Mouse (Mus musculus) heart, adult 2 months (tissue): ENCODE results near the gene Gm17606. TPM values are rescaled to one million over a fixed set of nuclear protein-coding genes. Genes with fewer than 3 reads are reported as not detected.
A peak's percentile ranks its signal among the peaks of the same experiment; 100 is the strongest.

Experiments
- DNase-seq, 2 experiments: peaks; one replicate each; pipeline ENCODE4 v3.0.0; 2021
- H3K27ac ChIP-seq: fragments of 200-600 bp; 2 replicates; pipeline ENCODE4 v1.8.1; 2022
- H3K27me3 ChIP-seq: fragments of 200-500 bp; 2 replicates; pipeline ENCODE4 v1.6.1; 2012; ENCODE audit warnings: mild to moderate bottlenecking, low read length, inconsistent platforms, mixed read lengths; ENCODE audit not compliant: control insufficient read depth, insufficient read depth
- H3K36me3 ChIP-seq: fragments of 200-500 bp; 2 replicates; pipeline ENCODE4 v1.6.1; 2012; ENCODE audit warnings: low read length, inconsistent platforms; ENCODE audit not compliant: control insufficient read depth, insufficient read depth
- H3K4me1 ChIP-seq: fragments of 200-500 bp; 2 replicates; pipeline ENCODE4 v1.6.1; 2011; ENCODE audit warnings: low read length; ENCODE audit not compliant: control insufficient read depth, insufficient read depth
- H3K4me3 ChIP-seq: fragments of 200-600 bp; 2 replicates; pipeline ENCODE4 v1.8.1; 2022
- H3K79me2 ChIP-seq: fragments of 200-500 bp; replicated peaks from 2 replicates; pipeline ENCODE4 v1.6.1; 2012; ENCODE audit warnings: mild to moderate bottlenecking, inconsistent platforms, low read length, moderate library complexity, mixed read lengths; ENCODE audit not compliant: control insufficient read depth, insufficient read depth
- H3K9ac ChIP-seq: fragments of 200-500 bp; 2 replicates; pipeline ENCODE4 v1.6.1; 2012; ENCODE audit warnings: low read depth, mild to moderate bottlenecking, control low read depth, inconsistent platforms, low read length, mixed read lengths
- CTCF ChIP-seq: fragments of 200-600 bp; IDR thresholded peaks from 2 replicates; pipeline ENCODE4 v1.8.1; 2022; ENCODE audit warnings: antibody characterized with exemption, mild to moderate bottlenecking, moderate library complexity
- EP300 ChIP-seq: fragments of 200-500 bp; IDR thresholded peaks from 2 replicates; pipeline ENCODE4 v1.6.1; 2011; ENCODE audit warnings: low read depth, low read length, control low read depth; ENCODE audit not compliant: insufficient read depth
- POLR2A ChIP-seq: fragments of 200-500 bp; IDR thresholded peaks from 2 replicates; pipeline ENCODE4 v1.6.1; 2011; ENCODE audit warnings: mild to moderate bottlenecking, low read depth, low read length, control low read depth; ENCODE audit not compliant: insufficient read depth
- WGBS: fragments of 180-500 bp; shearing (Covaris S2); methylation state at CpG from one replicate; pipeline ENCODE4 v1.1.7; 2018; 5-methylcytosine and 5-hydroxymethylcytosine counted together
- intact Hi-C: fragments of 180-260 bp; cut with DNase I; formaldehyde crosslinking; loops from one replicate; pipeline ENCODE4 v1.15.1; 2025
- long read RNA-seq: library from polyadenylated mRNA; stranded (forward); transcript quantifications from one replicate; pipeline ENCODE4 v2.0.0, GENCODE M21; 2021
- polyA plus RNA-seq: library from polyadenylated mRNA; depleted of rRNA; stranded (reverse); fragments of >200 nt; gene quantifications from 2 replicates; pipeline ENCODE4 v1.2.3, GENCODE M21; 2012; rRNA removed
- total RNA-seq, 2 experiments: library from RNA; stranded (reverse); gene quantifications; 2 replicates each; pipeline ENCODE4 v1.2.3; 2021

The Gm17606 gene
- not detected for total RNA-seq
- not detected in 2 replicates for polyA plus RNA-seq
- long read RNA-seq, partial matches to known transcripts, result 0 of 1 reads
- long read RNA-seq, other reads (novel, unspliced or antisense), result 1 of 1 reads

DNA sequence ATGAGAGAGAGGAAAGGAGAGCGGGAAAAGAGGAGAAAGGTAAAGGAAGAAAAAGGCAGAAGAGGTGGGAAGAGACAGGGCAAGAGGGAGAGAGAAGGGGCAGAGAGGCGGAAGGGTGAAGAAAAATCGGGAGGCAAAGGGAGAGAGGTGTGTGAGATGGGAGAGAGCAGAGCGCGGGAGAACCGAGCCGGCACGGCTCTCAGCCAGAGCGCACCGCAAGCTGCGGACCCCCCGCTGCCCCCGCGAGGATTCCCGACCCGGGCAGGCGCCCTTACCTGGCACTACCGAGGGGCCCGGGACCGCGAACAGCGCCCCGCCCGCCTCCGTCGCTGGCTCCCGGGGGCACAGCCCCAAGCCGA lies at the start of gene Gm17606:
Gene Gm17606, plus strand, starts transcription at position 7 of the 359 bp plus-strand sequence.
- DNase-seq, result no peak
- no peaks in the 10 kb centered on the region for H3K36me3 ChIP-seq
- WGBS, result 2% methylated on average over 28 of the region's 28 CpGs

DNA sequence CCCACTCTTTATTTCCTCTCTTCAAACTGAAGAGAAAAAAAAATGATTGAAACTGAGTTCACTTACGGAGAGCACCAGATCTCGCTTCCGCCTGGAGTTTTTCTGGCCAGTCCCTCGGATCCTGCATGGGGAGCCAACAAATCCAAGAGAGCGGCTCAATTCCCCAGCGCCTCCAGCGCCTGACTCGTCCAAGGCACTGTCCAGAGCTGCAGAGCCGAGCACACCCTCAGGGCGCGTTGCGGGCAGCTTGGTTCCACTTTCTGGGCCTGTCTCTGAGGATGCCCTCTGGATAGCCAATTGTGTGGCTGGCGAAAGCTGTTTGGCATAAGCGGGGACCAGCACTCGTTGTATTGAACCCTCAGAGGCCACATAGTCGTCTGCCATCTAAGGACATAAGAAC lies 49.7 kb upstream of the Gm17606 start:
- H3K4me3 ChIP-seq, result no peak overlapping the region
- no peak overlapping the region for H3K9ac ChIP-seq
- no peaks in the 10 kb centered on the region for H3K27me3 ChIP-seq
- TF ChIP-seq EP300 (no peak), CTCF (no peak), POLR2A (no peak)
- no peaks in the 10 kb centered on the region for H3K79me2 ChIP-seq
- intact Hi-C loops, result no loop called here
- H3K27ac ChIP-seq, result no peak overlapping the region
- DNase-seq, result no peak
- H3K36me3 ChIP-seq, result no peaks in the 10 kb centered on the region
- H3K4me1 ChIP-seq, result peaks cover 3% of the 10 kb centered on the region
- WGBS, result 87% methylated on average over 16 of the region's 16 CpGs

More for the DNA sequence above, at the start of gene Gm17606:
- peak within 1 kb of the TSS; percentile 74 for H3K4me3 ChIP-seq
- peak within 1 kb of the TSS; percentile 79 for H3K9ac ChIP-seq
- H3K27me3 ChIP-seq, result no peaks in the 10 kb centered on the region
- TF ChIP-seq CTCF (no peak), EP300 (no peak), POLR2A (no peak)
- H3K4me1 ChIP-seq, result no peaks in the 10 kb centered on the region
- H3K27ac ChIP-seq, result peak within 1 kb of the TSS; percentile 40; the same call in 1 of the 2 replicates
- no peaks in the 10 kb centered on the region for H3K79me2 ChIP-seq
- intact Hi-C loops, result loop anchor here (5.0 kb wide), 1 partner anchor 114 kb away; no protein-coding TSS in a partner anchor

DNA sequence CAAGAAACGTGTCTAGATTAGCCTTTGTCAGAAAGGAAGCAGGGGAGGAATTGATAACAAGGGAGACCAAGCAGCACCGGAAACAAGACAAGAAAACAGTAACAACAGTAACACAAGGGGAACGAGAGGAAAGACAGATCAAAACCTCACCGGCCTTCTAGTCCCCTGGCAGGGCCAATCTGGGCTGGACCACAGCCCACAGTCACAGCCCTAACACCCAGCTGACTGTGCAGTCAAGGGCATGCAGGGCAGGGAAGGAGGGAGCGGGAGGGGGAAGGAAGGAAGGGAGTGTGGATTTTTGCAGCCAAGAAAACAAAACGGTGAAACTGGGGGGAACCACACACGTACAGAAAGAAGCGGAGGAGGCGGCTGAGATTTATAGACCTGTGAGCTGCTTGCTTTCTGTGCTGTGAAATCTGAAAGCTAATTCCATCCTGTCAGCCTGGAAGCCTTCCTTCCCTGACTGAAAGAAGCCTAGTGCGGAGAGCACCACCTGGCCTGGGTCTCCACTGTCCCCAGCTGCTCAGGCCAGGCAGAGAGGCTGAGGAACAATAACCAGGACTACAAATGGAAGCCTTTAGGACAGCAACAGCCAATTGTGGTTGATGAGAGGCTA lies 48.3 kb upstream of the Gm17606 start:
- Histone ChIP-seq H3K36me3 (no peaks in the 10 kb centered on the region), H3K27ac (peak overlapping the region; percentile 50), H3K4me1 (peaks cover 3% of the 10 kb centered on the region), H3K9ac (peak overlapping the region; percentile 21; the same call in 1 of the 2 replicates), H3K27me3 (no peaks in the 10 kb centered on the region), H3K4me3 (no peak overlapping the region; the same call in 1 of the 2 replicates), H3K79me2 (no peaks in the 10 kb centered on the region)
- WGBS, result 11% methylated on average over 10 of the region's 10 CpGs
- DNase-seq, result peak; percentile 59 to 72
- intact Hi-C loops, result no loop called here
- TF ChIP-seq POLR2A, result 0 out of 2 replicates have a peak, but pooled peaks have one; percentile 29
- 0 out of 2 replicates have a peak, but pooled peaks have one; percentile 8 for TF ChIP-seq EP300
- TF ChIP-seq CTCF, result no peak

DNA sequence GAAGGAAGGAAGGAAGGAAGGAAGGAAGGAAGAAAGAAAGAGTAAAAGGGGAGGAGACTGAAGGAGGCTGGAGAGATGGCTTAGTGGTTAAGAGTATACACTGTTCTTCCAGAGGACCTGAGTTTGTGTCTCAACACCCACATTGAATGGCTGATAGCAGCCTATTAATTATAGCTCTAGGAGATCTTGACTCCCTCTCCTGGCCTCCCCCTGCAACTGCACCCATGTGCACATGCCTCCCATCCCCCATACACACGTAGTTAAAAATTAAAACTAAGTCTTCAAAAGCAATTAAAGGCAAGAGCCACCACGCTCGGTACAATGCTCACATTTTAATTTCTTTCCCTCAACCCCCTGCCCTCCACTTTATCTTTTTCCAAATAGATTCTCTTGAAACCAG lies 46.7 kb upstream of the Gm17606 start:
- H3K79me2 ChIP-seq, result no peaks in the 10 kb centered on the region
- H3K9ac ChIP-seq, result no peak overlapping the region
- no peak for DNase-seq
- intact Hi-C loops, result no loop called here
- 95% methylated on average over 3 of the region's 3 CpGs for WGBS
- peaks cover 3% of the 10 kb centered on the region for H3K4me1 ChIP-seq
- TF ChIP-seq CTCF (peak; percentile 41), POLR2A (no peak), EP300 (no peak)
- H3K27ac ChIP-seq, result no peak overlapping the region
- H3K27me3 ChIP-seq, result no peaks in the 10 kb centered on the region
- H3K4me3 ChIP-seq, result no peak overlapping the region
- no peaks in the 10 kb centered on the region for H3K36me3 ChIP-seq

DNA sequence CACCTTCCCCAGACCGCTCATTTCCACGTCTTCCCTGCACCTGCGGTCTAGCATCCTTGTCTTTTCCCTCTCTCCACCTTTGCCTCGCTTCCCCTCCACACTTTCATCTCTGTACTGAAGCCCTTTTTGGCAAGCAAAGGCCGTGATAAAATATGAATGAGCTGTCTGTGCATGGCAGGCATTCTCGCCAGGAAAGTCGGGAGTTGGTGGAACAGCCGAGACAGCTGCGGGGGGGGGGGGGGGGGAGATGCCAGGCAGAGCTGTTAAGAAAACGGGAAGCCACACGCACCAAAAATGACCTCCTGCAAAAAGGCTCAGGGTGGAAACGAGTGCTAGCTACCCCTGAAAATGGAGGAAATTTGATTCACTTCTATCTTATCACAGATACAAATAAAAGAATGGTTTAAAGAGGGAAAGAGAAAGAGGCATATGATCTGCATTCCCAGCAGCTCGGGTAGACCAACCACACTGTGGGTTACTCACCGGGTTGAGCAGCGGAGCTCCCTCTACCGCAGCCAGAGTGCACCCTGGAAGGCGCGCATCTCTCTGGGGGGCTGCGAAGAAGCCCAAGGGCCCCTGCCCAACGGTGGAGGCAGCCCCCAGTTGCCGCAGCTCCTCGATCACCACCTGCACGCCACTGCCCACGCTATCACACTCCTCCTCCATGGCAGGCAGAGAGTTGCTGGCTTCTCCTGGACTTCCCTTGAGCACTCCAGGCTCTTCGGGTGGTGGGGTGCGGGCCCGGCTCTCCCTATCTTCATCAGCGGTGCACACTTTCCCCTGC lies 45.9 kb upstream of the Gm17606 start:
- DNase-seq, result no peak
- Histone ChIP-seq H3K27me3 (no peaks in the 10 kb centered on the region), H3K4me3 (no peak overlapping the region), H3K79me2 (no peaks in the 10 kb centered on the region), H3K36me3 (no peaks in the 10 kb centered on the region), H3K9ac (no peak overlapping the region; the same call in 1 of the 2 replicates), H3K4me1 (peaks cover 3% of the 10 kb centered on the region), H3K27ac (no peak overlapping the region)
- TF ChIP-seq CTCF, result no peak
- WGBS, result 59% methylated on average over 28 of the region's 28 CpGs
- intact Hi-C loops, result no loop called here

DNA sequence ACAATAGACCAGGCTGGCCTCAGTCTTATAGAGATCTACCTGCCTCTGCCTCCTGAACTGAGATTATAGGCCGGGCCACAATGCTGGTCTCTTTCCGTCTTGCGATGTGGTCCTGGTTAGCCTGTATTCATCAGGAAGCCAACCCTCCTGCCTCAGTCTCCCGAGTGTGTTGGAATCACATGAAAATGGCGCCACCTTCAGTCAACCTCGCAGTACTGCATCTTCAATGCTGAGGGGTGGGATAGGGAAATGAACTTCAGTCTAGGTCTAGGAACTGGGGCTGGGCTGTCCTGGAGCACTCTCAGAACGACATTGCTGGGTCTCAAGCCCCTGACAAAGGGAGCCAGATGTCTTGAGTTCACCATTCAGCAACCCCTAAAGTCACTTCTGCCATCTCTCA lies 43.7 kb upstream of the Gm17606 start:
- Histone ChIP-seq H3K36me3 (no peaks in the 10 kb centered on the region), H3K27me3 (no peaks in the 10 kb centered on the region), H3K4me1 (peaks cover 3% of the 10 kb centered on the region), H3K4me3 (no peak overlapping the region), H3K27ac (no peak overlapping the region), H3K9ac (no peak overlapping the region), H3K79me2 (no peaks in the 10 kb centered on the region)
- 80% methylated on average over 7 of the region's 7 CpGs for WGBS
- DNase-seq, result no peak
- TF ChIP-seq EP300 (no peak), CTCF (peak; percentile 64), POLR2A (no peak)
- intact Hi-C loops, result no loop called here
